Mouse (Mus musculus): ENCODE measurements around the gene Sco1. TPM values are rescaled to one million over a fixed set of nuclear protein-coding genes. Genes with fewer than 3 reads are reported as not detected.

Sco1 gene
- polyA plus RNA-seq, 1 experiment, result 1.8 TPM

DNA sequence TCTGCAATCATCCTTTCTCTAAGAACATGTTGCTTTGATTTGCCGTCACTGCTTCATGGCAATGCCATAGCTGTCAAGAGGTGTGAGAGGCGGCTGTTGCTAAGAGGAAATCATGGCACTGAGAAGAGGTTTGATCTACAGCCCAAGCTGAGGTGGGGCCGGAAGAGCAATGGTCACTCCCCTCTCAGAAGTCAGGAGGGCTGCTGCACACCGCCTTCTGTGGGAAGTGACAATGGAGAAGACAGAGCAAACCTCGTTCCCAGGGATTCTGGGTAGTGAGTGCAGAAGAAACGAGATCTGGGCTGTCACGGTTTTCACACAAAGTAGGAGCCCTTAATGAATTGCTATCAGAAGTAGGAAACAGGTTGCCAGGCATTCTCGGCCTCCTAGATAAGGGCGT is 50.8 kb downstream of the Sco1 start:
- H3K4me1 ChIP-seq (ENCODE audit: control insufficient read depth, insufficient read depth, low read length), result no peaks in the 10 kb centered on the region; the same call in 1 of the 2 replicates
- no peaks in the 10 kb centered on the region for H3K27me3 ChIP-seq (ENCODE audit: control insufficient read depth, insufficient read depth, low read length)
- TF ChIP-seq POLR2A (IDR thresholded peaks at IDR 0.05; ENCODE audit: control insufficient read depth, low read depth, low read length) (no peak), CTCF (IDR thresholded peaks at IDR 0.05; ENCODE audit: control insufficient read depth, insufficient read depth, insufficient replicate concordance, low read depth, low read length) (no peak)
- no peak overlapping the region for H3K27ac ChIP-seq (ENCODE audit: control insufficient read depth, insufficient read depth, low read depth, low read length)
- H3K36me3 ChIP-seq (ENCODE audit: control insufficient read depth, insufficient read depth, low read length), result no peaks in the 10 kb centered on the region
- H3K4me3 ChIP-seq (ENCODE audit: control insufficient read depth, low read depth, low read length), result no peak overlapping the region

DNA sequence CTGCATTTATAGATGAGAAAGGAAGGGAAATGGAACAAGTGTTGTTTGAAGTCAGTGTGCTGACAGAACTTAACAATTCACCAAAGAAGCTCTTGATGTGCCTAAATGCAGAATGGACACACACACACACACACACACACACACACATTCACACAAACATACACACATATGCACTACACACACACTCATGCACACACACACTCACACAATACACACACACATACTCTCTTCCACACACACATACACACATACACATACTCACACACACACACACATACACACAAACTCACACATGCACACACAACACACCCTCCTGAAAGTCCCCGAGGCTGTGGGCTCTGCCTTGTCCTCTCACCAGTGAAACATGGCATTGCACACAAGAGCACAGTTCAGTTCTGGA is 51.8 kb downstream of the Sco1 start:
- Histone ChIP-seq H3K27me3 (ENCODE audit: control insufficient read depth, insufficient read depth, low read length) (no peaks in the 10 kb centered on the region), H3K36me3 (ENCODE audit: control insufficient read depth, insufficient read depth, low read length) (no peaks in the 10 kb centered on the region), H3K4me3 (ENCODE audit: control insufficient read depth, low read depth, low read length) (no peak overlapping the region), H3K27ac (ENCODE audit: control insufficient read depth, insufficient read depth, low read depth, low read length) (no peak overlapping the region), H3K4me1 (ENCODE audit: control insufficient read depth, insufficient read depth, low read length) (no peaks in the 10 kb centered on the region; the same call in 1 of the 2 replicates)
- TF ChIP-seq POLR2A (IDR thresholded peaks at IDR 0.05; ENCODE audit: control insufficient read depth, low read depth, low read length), result no peak
- TF ChIP-seq CTCF (IDR thresholded peaks at IDR 0.05; ENCODE audit: control insufficient read depth, insufficient read depth, insufficient replicate concordance, low read depth, low read length), result no peak

DNA sequence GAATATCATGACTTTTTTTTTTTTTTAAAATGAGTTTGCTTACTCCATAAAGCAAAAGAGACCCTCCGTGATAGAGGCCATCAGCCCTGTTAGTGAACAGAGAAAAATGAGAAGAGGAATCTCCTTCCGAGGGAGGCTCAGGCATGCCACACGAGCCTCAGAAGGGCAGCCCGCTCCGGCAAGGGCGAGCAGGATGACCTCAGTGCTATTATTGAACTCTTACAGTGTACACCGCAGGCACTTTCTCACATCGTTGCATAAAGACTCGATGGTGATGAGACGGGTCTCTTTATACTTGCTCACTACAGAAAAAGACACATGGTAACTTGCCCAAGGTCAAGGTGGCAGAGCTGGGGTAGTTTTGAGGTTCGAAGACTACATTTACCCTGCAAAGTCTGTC is 52.2 kb downstream of the Sco1 start:
- no peaks in the 10 kb centered on the region; the same call in 1 of the 2 replicates for H3K4me1 ChIP-seq (ENCODE audit: control insufficient read depth, insufficient read depth, low read length)
- TF ChIP-seq POLR2A (IDR thresholded peaks at IDR 0.05; ENCODE audit: control insufficient read depth, low read depth, low read length) (no peak), CTCF (IDR thresholded peaks at IDR 0.05; ENCODE audit: control insufficient read depth, insufficient read depth, insufficient replicate concordance, low read depth, low read length) (no peak)
- no peaks in the 10 kb centered on the region for H3K27me3 ChIP-seq (ENCODE audit: control insufficient read depth, insufficient read depth, low read length)
- no peaks in the 10 kb centered on the region for H3K36me3 ChIP-seq (ENCODE audit: control insufficient read depth, insufficient read depth, low read length)
- H3K4me3 ChIP-seq (ENCODE audit: control insufficient read depth, low read depth, low read length), result no peak overlapping the region
- no peak overlapping the region for H3K27ac ChIP-seq (ENCODE audit: control insufficient read depth, insufficient read depth, low read depth, low read length)

DNA sequence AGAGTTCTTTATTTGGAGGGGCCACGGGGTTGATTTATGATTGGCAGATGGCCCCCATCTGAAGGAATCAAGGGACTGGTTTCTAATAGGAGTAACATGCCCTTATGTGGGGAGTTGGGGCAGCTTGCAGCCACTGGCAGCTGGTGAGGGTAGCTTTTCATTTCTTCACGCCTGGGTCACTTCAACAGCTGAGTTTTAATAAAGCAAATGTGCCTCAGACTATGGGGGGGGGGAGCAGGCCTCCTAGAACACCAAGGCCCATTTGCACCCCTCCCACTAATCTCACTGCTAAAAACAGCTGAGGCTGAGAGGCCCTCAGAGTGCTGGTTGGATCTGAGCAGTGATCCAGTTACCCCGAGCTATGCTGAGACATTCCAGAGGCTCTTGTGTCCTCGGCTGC is 53.2 kb downstream of the Sco1 start:
- Histone ChIP-seq H3K27ac (ENCODE audit: control insufficient read depth, insufficient read depth, low read depth, low read length) (no peak overlapping the region), H3K4me1 (ENCODE audit: control insufficient read depth, insufficient read depth, low read length) (no peaks in the 10 kb centered on the region; the same call in 1 of the 2 replicates), H3K36me3 (ENCODE audit: control insufficient read depth, insufficient read depth, low read length) (no peaks in the 10 kb centered on the region), H3K4me3 (ENCODE audit: control insufficient read depth, low read depth, low read length) (no peak overlapping the region), H3K27me3 (ENCODE audit: control insufficient read depth, insufficient read depth, low read length) (no peaks in the 10 kb centered on the region)
- TF ChIP-seq POLR2A (IDR thresholded peaks at IDR 0.05; ENCODE audit: control insufficient read depth, low read depth, low read length), result no peak
- TF ChIP-seq CTCF (IDR thresholded peaks at IDR 0.05; ENCODE audit: control insufficient read depth, insufficient read depth, insufficient replicate concordance, low read depth, low read length), result no peak

DNA sequence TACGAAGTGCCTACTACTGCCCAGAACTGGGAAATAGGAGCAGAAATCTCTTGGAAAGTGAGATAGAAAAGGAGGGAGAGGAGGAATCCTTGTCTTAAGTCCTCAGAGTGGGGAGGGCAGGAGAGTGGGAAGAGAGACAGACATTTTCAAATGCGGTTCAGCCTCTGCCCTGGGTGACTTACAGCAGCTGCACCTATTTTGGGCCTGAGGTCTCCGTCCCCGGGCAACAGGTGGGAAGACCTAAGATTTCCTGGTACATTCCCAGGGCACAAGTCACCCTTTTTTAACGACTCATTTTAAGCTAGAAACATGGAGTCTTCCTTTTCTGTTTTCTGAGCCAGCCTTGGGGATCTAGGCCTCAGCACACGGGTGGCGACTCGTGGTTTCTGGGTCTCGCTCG is 54.5 kb downstream of the Sco1 start:
- Histone ChIP-seq H3K4me1 (ENCODE audit: control insufficient read depth, insufficient read depth, low read length) (no peaks in the 10 kb centered on the region; the same call in 1 of the 2 replicates), H3K27me3 (ENCODE audit: control insufficient read depth, insufficient read depth, low read length) (no peaks in the 10 kb centered on the region), H3K36me3 (ENCODE audit: control insufficient read depth, insufficient read depth, low read length) (no peaks in the 10 kb centered on the region), H3K4me3 (ENCODE audit: control insufficient read depth, low read depth, low read length) (peak overlapping the region; percentile 25; the same call in 1 of the 2 replicates), H3K27ac (ENCODE audit: control insufficient read depth, insufficient read depth, low read depth, low read length) (no peak overlapping the region)
- TF ChIP-seq CTCF (IDR thresholded peaks at IDR 0.05; ENCODE audit: control insufficient read depth, insufficient read depth, insufficient replicate concordance, low read depth, low read length) (no peak), POLR2A (IDR thresholded peaks at IDR 0.05; ENCODE audit: control insufficient read depth, low read depth, low read length) (no peak)

DNA sequence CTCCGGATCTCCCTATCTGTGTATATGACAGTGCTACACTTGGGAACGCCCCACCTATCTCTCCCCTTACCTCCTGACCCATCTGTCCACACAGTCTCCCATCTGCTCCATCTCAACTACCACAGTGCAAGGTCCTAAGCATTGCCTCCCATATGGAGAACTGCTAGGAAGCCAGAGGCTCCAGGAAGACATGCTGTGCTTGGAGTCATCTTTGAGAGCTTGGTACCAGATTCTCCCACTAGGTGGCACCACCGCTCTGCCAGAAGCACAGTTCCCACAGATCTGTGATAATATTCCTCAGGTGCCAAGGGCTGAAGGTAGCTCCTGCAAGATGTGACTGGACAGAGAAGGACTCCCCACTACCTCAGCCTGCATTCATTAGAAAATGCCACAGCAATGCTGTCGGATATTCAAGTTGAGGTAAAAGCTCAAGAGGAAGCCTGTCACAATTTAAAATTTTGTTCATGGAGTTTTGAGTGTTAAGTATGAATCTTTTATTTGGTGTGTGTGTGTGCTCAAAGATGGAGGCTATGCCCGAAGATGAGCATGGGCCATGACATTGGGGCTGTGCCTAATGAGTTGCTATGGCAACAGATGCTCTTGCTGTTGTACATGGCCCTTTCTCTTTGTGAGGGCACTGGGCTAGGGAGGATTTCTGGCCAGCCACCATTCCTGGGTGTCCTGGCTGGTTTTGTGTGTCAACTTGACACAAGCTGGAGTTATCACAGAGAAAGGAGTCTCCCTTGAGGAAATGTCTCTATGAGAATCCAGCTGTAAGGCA is 57.9 kb downstream of the Sco1 start:
- Histone ChIP-seq H3K4me3 (ENCODE audit: control insufficient read depth, low read depth, low read length) (no peak overlapping the region), H3K4me1 (ENCODE audit: control insufficient read depth, insufficient read depth, low read length) (peaks cover 5% of the 10 kb centered on the region), H3K27ac (ENCODE audit: control insufficient read depth, insufficient read depth, low read depth, low read length) (no peak overlapping the region), H3K36me3 (ENCODE audit: control insufficient read depth, insufficient read depth, low read length) (no peaks in the 10 kb centered on the region), H3K27me3 (ENCODE audit: control insufficient read depth, insufficient read depth, low read length) (no peaks in the 10 kb centered on the region)
- TF ChIP-seq CTCF (IDR thresholded peaks at IDR 0.05; ENCODE audit: control insufficient read depth, insufficient read depth, insufficient replicate concordance, low read depth, low read length) (peak; percentile 80; the same call in 1 of the 2 replicates), POLR2A (IDR thresholded peaks at IDR 0.05; ENCODE audit: control insufficient read depth, low read depth, low read length) (no peak)

DNA sequence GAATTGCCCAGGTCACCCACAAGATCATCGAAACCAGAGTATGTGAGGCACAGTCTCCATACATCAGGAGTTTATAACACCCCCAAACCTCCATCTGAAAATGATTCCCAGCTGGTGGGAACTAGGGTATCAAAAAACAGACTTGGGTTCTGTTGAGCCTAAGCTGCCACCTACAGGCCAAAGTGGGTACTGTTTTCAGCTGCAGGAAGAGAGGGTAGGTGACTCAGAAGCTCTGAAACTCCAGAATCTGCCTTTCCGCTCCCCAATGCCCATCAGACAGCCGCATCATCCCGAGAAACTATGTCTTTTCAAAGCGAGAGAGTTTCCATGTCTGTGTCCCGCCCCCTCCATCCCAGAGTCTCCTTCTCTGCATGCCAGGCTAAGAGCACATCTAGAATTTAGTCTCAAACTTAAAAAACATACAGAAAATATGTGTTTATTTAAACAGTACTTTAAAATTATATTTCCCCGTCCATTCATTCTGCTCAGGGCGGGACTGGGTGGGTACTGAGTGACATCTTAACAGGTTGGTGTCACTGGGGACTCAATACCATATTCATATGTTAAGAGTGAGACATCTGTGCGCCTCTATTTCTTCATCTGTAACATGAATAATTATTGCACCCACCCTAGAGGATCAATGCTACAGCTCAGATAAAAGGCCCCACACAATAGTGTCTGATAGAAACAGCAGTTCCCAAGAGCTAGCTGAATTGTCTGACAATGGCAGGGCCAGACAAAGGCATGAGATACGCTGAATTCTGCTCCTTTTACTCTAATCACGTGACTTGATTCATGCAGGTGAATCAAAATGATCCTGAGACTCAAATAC is 59.8 kb downstream of the Sco1 start:
- TF ChIP-seq POLR2A (IDR thresholded peaks at IDR 0.05; ENCODE audit: control insufficient read depth, low read depth, low read length) (no peak), CTCF (IDR thresholded peaks at IDR 0.05; ENCODE audit: control insufficient read depth, insufficient read depth, insufficient replicate concordance, low read depth, low read length) (peak; percentile 46; the same call in 1 of the 2 replicates)
- Histone ChIP-seq H3K27ac (ENCODE audit: control insufficient read depth, insufficient read depth, low read depth, low read length) (no peak overlapping the region), H3K4me3 (ENCODE audit: control insufficient read depth, low read depth, low read length) (no peak overlapping the region; the same call in 1 of the 2 replicates), H3K36me3 (ENCODE audit: control insufficient read depth, insufficient read depth, low read length) (no peaks in the 10 kb centered on the region), H3K4me1 (ENCODE audit: control insufficient read depth, insufficient read depth, low read length) (peaks cover 5% of the 10 kb centered on the region), H3K27me3 (ENCODE audit: control insufficient read depth, insufficient read depth, low read length) (no peaks in the 10 kb centered on the region)
